Mouse (Mus musculus) heart, postnatal 25 days (tissue): ENCODE data around the gene Polrmt. TPM values are rescaled to one million over a fixed set of nuclear protein-coding genes. Genes with fewer than 3 reads are reported as not detected.

ENCODE experiments used
- DNase-seq: peaks from one replicate; pipeline ENCODE4 v3.0.0; 2022; ENCODE audit warnings: low spot score
- intact Hi-C: fragments of 180-260 bp; cut with DNase I; formaldehyde crosslinking; loops from one replicate; pipeline ENCODE4 v1.15.1; 2025
- total RNA-seq, 2 experiments: library from RNA; stranded (reverse); gene quantifications; 2 replicates each; pipeline ENCODE4 v1.2.3; 2021

Gene Polrmt
- 10 to 100 TPM; 37.0 to 38.6 TPM for total RNA-seq

DNA sequence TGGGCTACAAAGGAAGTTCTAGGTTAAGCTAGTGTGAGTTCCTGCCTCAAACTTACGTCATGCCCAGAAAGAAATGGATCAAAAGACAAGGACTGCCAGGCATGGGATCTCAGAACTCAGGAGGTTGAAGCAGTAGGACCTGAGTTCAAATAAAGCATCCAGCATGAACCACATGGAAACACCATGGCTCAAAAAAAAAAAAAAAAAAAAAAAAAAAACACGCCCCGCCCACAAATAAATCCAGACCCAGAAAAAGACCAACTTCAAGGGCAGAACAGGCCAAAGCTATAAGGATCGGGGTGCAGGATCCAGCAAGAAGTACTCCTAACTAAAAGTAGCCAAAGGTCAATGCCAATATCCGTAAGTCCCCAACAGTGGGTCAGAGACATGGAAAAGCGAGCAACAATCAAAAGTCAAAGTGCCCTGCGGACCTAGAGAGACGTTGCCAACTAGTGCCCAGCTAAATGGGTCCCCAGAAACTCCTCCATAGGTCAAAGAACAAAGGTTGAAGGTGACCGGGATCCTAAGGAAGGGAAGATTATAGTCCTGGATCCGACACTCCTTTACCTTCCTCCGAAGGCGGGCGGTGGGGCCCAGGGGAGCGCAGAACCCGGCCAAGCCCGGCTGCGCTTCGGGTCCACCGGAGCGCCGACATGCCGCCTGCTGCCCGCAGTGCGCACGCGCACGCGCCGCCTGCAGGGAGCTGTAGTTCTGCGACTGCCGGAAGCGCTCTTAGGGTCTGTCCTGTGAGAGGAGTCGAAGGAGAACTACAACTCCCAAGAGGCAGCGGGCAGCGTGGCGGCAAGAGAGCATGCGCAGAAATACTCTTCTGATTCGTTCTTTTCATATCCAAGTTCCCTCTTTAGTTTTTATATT is at the start of gene Polrmt:
Polrmt (minus strand) TSS at position 684 of the 876 bp plus-strand sequence.
- intact Hi-C loops, result no loop called here
- DNase-seq, result peak; percentile 93

DNA sequence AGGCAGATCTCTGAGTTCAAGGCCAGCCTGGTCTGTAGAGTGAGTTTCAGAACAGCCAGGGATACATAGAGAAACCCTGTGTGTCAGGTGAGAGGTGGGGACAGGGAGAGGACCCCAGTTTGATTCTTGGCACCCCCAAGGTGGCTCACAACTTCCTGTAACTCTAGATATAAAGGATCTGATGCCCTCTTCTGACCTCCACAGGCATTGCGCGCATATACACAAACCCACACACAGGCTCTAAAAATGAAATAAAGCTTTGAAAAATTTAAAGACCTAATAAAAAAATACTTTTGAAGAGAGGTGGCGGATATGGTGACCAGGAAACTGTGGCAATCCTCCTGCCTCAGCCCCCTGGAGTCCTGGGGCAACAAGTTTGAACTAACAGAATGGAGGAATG is 49.5 kb upstream of the Polrmt start:
- no peak for DNase-seq
- intact Hi-C loops, result no loop called here

DNA sequence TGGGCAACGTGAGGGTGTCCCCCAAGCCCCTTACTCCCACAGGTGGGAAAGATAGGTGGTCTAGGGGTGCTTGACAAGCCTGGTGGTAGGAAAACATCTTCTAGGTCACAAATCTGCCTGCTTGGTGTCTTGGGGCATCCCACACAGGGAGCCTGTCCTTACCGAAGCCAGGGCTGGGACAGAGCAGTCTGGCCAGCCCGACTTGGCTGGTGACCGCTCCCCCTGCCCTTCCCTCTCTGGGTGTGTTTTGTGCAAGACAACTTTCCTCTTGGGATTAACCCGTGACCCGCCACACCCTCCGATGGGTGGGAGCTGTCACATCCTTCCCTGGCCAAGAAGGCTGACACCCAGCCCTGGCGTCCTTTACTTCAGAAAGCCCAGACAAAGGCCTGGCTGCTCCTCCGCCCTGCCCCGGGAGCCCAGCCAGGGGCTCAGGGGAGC is 48.1 kb upstream of the Polrmt start:
- intact Hi-C loops, result loop anchor here (1.0 kb wide), 1 partner anchor 14 kb away; no protein-coding TSS in a partner anchor
- peak; percentile 94 for DNase-seq

DNA sequence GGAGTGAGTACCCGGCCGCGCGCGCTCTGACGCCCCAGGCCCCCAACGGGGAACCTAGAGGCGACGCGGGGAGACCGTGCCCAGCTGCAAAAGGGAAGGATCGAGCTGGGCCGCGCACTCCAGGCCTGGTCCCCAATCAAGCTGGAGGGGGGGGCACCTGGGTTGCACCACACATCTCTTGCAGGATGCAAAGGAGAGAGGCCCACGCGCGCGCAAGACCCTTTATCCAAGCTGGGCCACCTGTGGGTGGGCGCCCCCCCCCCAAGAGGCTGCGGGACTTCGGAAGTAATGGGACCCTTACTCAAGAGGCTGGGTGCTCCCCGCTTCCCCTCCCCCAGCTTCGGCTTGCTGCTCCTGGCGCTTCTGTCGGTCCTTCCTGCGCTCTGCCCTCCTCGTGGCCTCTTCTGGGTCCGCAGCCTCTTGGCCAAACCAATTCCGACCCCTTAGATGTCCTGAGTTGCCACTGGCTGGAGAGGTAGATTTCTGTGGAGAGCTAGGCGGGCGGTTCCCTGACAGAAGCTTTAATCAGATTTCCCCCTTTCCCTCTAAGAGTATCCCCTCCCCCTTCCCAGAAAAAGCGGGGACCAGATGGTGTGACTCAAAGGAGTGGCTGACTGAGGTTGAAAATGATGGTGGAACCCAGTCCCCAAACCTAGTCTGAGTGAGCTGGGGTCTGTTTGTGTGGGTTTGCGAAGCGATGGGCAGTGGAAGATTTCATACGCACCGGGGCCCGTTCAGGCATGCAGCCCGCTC is 47.5 kb upstream of the Polrmt start:
- DNase-seq, result no peak
- intact Hi-C loops, result loop anchor here (1.0 kb wide), 2 partner anchors 14 to 18 kb away; no protein-coding TSS in a partner anchor

DNA sequence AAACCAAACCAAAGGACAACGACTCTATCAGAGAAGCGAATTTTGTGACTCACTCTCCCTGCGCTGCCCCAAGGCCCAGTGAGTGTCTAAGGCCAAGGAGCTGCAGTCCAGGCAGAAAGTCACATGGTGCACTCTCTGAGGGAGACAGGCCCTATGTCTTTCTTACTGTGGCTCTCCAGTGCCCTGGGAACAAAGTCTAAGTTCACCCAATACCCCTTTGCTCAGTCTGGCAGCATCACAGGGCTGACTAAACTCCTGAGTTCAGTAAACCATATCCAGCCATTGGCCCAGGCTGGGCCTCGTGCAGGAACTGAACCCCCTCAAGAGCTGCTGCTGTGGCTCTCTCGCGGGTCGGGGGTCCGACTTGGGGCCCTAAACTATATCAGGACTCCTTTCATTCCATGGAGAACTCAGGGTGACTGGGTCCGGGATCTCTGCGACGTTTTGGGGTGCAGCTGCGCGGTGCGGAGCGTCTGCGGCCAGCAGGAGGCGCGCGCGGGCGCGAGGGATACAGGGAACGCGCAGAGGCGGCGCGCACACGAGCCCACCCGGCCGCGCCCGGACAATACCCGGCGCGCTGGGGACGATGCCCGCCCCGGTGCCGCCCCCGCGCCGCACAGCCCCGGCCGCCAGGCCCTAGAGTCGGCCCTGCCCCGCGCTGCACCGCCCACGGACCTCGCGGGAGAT is 46.8 kb upstream of the Polrmt start, which contains the start of gene Palm:
Palm (plus strand) TSS at position 522 of the 687 bp plus-strand sequence.
- intact Hi-C loops, result loop anchor here (1.0 kb wide), 1 partner anchor 19 kb away; no protein-coding TSS in a partner anchor
- peak; percentile 64 for DNase-seq

DNA sequence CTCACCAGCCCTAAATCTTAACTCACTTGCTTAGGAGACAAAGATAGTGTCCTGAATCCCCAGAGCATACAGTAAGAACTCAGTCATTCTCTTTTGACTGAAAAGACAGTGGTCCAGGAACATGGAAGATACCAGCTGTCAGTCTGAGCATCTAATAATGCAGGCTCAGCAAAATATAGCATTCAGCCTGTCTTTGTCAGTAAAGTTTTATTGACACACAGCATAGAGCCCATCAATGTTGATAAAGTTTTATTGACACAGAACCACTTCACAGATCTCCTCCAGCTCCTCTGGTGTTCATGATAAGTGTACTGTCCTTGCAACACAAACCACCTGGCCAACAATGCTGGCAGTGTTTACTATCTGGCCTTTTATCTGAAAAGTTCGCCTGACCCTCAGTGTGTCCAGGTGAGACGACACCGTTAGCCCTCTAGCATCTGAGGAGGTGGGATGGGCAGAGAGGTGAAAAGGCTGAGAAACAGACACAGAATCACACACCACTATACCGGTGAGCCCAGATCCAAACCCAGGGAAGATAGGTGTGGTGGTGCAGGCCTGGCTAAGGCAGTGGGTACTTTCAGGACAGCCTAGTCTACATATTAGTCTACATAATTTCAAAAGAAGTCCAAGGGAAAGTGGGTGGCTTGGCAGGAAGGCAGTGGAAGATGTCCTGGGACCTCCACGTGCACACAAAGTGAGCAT is 46.1 kb upstream of the Polrmt start:
- DNase-seq, result no peak
- intact Hi-C loops, result loop anchor here (1.0 kb wide), 1 partner anchor 20 kb away; no protein-coding TSS in a partner anchor

DNA sequence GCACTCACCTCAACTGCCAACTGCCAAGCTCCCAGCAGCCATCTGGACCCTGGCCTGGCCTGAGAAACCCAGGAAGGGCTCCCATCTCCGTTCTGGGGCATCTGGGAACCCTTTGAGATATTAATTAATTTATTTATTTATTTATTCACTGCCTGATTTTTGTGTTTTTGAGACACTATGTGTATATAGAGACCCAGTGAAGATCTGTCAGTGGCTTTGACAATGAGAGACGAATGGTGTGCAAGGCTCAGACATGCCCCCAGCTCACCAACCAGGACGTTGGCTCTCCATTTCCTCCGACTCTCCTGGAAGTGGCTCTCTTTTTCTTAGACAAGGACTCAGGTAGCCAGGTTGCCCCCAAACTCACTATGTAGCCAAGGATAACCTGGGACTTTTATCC is 44.5 kb upstream of the Polrmt start, which contains the start of gene Prss57:
Prss57 (minus strand) TSS at position 101 of the 400 bp plus-strand sequence.
- no peak for DNase-seq
- intact Hi-C loops, result no loop called here

DNA sequence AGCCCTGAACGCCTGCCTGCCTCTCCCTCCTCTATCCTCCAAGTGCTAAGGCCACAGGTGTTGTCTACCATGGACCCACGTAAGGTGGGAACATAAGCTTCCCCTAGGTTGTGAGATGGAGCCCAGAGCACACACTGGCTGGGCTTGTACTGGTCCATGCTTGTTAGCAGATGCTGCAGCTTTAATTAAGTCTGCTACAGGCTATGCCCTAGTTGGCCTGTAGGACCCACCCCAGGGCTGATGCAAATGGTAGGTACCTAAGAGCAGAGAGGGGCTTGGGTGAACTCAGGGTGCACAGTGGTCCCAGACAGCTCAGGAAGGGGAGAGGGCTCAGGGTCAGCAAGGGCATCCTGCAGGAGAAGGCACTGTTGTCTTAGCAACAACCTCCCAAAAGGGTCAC is 43.2 kb upstream of the Polrmt start:
- no peak for DNase-seq
- intact Hi-C loops, result loop anchor here (5.0 kb wide), 1 partner anchor 77 kb away; no protein-coding TSS in a partner anchor

DNA sequence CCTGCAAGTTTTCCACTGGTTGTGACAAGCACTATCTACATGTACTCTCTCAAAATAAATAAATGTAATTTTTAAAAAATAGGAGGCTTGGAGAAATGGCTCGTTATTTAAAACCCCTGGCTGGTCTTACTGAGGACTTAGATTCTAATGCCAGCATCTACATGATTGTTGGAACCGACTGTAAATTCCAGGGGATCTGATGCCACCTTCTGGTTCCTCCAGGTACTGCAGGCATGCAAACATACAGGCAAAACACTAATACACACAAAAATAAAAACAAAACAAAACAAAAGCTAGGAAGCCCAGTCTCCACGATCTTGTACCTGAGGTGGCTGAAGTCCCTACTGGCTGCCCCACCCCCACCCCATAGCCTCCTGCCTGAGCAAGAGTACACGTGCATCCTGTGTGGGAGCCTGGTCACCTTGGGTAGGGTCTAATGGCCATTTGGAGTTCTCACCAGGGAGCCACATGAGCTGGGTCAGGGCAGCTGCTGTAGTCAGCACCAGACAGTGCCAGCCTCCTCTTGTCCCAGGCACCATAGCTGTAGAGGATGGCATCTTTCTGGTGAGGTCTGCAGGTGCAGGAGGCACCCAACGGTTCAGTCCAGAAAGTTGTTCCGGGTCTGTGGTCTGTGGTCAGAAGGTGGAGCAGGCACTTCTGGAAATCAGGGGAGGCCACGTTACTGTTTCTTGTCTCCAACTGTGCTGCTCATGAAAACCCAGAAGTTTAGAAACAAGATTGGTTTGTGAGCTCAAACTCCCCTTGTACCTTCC is 42.2 kb upstream of the Polrmt start:
- intact Hi-C loops, result loop anchor here (5.0 kb wide), 1 partner anchor 76 kb away; no protein-coding TSS in a partner anchor

DNA sequence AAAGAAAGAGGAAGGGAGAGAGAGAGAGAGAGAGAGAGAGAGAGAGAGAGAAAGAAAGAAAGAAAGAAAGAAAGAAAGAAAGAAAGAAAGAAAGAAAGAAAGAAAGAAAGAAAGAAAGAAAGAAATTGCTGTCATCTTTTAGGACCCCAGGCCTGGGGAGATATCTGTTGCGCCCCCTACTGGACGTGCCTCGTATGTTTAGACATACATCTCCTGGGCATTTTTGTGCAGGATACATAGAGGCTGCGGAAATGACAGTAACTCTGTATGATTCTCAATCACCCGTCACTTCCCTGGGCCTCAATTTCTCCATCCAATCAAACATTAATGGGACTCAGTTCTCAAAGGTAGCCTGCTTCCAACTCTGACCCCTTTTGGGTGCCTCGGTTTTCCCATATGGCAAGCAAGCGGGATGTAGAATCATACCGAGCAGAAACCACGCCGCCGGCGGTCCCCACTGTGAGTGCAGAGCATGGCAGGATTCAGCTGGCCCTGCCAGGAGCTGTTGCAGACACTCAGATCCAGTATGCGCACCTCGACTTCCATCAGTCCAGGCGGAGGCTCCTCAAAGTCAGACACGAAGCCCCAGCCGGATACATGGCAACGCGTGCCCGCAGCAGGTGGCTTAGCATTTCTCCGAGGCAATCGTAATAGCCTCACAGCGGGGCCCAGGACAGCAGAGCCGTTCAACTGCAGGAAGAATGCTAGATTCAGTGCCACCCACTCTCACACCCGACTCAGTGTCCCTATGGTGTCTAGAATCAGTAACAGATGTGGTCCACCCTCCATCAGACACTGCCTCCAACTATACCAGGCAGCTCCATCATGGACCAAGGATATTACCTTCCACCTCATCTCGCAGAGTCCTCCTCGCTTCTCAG is 37.8 kb upstream of the Polrmt start:
- no peak for DNase-seq
- intact Hi-C loops, result loop anchor here (2.0 kb wide), 1 partner anchor 15 kb away; no protein-coding TSS in a partner anchor

More for the DNA sequence above, 42.2 kb upstream of the Polrmt start:
- no peak for DNase-seq

DNA sequence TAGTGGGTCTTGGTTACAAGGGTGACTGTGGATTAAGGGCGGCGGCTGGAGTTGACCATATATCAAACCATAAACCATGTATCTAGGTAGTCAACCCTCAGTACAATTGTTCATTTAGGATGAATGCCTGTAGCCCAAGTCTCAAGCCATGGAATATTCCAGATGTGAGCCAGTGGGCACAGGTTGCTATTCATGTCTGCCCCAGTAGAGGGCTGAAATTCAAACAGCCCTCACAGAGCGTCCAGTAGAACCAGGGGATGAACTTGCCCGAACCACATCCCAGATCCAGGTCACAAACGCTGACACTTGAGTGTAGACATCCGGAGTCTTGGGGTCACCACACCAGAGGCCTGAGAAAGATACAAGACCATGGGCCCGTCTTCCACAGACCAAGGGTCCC is 36.7 kb upstream of the Polrmt start:
- intact Hi-C loops, result no loop called here
- DNase-seq, result no peak

DNA sequence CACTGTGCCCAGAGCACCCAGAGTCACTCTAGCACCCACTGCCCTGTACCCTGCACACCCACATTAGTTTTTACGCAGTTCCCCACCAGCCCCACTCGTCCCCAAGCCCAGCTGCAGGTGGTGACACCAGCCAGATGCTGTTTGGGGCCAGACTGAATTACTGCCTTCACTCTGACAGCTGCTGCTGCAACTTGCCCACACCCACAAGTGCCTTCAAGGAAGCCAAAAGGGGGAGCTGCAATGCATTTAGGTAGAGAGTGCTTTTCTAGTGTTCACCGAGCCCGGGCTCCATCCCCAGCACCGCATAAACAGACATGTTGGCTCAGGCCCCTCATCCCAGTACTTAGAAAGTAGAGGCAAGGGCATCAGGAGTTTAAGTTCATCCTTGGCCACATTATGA is 35.6 kb upstream of the Polrmt start:
- DNase-seq, result no peak
- intact Hi-C loops, result no loop called here

DNA sequence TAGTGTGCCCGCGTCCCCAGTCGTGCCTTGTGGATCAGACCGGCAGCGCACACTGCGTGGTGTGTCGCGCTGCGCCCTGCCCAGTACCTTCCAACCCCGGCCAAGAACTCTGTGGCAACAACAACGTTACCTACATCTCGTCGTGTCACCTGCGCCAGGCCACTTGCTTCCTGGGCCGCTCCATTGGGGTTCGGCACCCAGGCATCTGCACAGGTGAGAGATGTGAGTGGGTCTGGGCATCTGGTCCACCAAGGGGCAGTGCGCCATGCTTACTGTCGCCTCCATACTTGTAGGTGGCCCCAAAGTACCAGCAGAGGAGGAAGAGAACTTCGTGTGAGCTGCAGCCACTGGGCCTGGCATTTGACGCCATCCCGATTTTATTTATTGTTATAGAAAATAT is 34.8 kb upstream of the Polrmt start:
- intact Hi-C loops, result no loop called here

DNA sequence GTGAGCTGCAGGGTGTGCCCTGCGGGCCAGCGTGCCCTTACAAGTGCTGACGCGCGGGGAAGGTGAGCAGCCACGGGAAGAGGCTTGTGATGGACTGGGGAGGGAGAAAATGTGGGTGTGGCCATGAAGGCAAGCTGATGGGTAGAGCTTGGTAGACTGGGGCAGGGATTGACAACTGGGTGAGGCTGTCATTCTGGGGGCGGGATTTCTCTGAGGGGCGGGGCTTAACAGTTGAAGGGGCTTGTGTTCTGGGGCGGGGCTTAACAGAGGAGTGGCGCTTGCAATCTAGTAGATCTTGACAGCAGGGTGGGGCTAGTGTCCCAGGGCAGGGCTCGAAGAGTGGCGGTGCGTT is 34.3 kb upstream of the Polrmt start:
- intact Hi-C loops, result no loop called here

More for the DNA sequence above, 34.8 kb upstream of the Polrmt start:
- no peak for DNase-seq

DNA sequence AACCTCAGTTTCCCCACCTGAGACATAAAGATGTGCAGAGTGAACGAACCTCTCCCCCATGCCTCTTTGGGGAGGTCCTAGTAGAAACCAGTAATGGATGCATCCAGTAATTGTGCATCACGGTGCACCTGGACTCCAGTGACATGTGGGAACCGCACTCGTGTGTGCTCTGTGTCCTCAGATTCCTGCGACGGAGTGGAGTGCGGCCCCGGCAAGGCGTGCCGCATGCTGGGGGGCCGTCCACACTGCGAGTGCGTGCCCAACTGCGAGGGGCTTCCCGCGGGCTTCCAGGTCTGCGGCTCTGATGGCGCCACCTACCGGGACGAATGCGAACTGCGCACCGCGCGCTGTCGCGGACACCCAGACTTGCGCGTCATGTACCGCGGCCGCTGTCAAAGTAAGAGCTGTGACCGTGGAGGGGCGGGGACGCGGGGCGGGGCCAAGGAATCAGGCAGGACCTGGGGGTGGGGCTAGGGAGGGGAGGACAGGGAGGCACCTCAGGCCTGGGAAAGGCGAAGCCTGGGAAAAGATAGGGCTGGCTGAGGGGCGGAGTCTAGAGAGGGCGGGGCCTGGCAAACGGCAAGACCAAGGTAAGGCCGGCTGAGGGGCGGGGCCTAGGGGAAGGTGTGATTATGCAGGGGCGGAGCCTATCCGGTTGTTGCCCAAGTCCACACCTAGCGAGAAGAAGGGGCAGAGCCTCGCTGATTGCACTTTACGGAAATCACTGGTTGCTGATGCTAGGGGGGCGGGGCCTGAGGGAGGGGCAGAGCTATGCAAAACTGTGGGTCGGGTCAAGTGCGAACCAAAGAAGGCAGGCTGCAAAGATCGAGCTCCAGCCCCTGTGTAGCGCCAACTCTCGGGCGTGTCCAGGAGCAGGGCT is 33.6 kb upstream of the Polrmt start:
- peak; percentile 86 for DNase-seq
- intact Hi-C loops, result no loop called here

More for the DNA sequence above, 34.3 kb upstream of the Polrmt start:
- DNase-seq, result no peak

DNA sequence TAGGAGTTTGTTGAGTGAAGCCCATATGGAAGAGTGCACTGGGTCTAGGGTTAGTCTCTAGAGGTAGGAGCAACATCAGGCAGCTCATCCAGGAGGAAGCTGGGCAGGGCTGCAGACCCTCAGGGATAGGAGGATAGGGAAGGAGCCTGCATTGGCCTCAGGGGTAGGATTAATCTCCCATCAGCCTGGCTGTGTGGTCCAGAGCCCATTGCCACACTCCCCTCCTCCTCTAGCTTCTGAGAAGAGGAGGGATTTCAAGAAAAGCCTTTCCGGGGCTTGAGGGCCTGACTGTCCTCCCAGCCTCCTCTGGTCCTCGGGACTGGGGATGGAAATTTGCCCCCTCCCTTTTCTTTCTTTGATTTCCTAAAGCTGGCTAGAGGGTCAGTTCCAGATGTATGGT is 32.8 kb upstream of the Polrmt start:
- intact Hi-C loops, result no loop called here
- DNase-seq, result no peak

DNA sequence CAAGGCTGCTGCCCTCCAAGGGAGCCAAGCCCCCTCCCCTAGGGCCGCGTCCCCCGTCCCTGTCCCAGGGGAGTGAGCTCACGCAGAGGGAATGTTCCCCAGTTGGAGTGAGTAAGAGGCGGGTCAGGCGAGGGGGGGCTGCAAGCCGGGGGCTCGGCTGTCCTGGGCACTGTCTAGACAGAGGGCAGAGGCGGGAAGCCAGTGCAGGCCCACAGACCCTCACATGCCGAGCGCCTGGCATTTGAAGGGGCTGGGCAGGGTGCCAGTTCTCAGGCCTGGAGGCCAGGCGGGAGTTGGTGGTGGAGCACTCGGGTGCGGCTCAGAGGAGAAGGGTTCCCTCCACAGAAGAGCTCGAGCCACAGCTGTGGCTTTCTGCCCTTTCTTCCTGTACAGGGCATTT is 31.6 kb upstream of the Polrmt start:
- intact Hi-C loops, result no loop called here
- DNase-seq, result peak; percentile 47
